Mouse (Mus musculus) telencephalon, adult 2 months (tissue): ENCODE data around the gene Sdc3.
A peak's percentile ranks its signal among the peaks of the same experiment; 100 is the strongest.

Experiments
- DNase-seq: peaks from one replicate; pipeline ENCODE4 v3.0.0-alpha.2; 2011; ENCODE audit warnings: low read depth, low spot score

The Sdc3 gene

GRCm38 (mm10) chr4:130820594-130821255, 28.4 kb downstream of the Sdc3 start:
- no peak for DNase-seq

GRCm38 (mm10) chr4:130828851-130829673, 36.7 kb downstream of the Sdc3 start:
- DNase-seq: no peak

- no peak for DNase-seq
Observed at GRCm38 (mm10) chr4:130834122-130834521, 41.8 kb downstream of the Sdc3 start.

- DNase-seq: no peak
Observed at GRCm38 (mm10) chr4:130835550-130835949, 43.2 kb downstream of the Sdc3 start.

GRCm38 (mm10) chr4:130836281-130837061, 44.1 kb downstream of the Sdc3 start:
- no peak for DNase-seq

GRCm38 (mm10) chr4:130838585-130838984, 46.2 kb downstream of the Sdc3 start:
- no peak for DNase-seq

GRCm38 (mm10) chr4:130841107-130841840, 48.9 kb downstream of the Sdc3 start:
- DNase-seq: no peak

GRCm38 (mm10) chr4:130848814-130849213, 56.5 kb downstream of the Sdc3 start:
- DNase-seq: no peak

- no peak for DNase-seq
Observed at GRCm38 (mm10) chr4:130857661-130858060, 65.3 kb downstream of the Sdc3 start.

GRCm38 (mm10) chr4:130858880-130859279, 66.5 kb downstream of the Sdc3 start:
- no peak for DNase-seq

GRCm38 (mm10) chr4:130859467-130859866, 67.1 kb downstream of the Sdc3 start:
- no peak for DNase-seq

- DNase-seq: no peak
Observed at GRCm38 (mm10) chr4:130860902-130861652, 68.7 kb downstream of the Sdc3 start.

GRCm38 (mm10) chr4:130861653-130862208, 69.4 kb downstream of the Sdc3 start:
- peak; percentile 88 for DNase-seq

GRCm38 (mm10) chr4:130862538-130862937, 70.2 kb downstream of the Sdc3 start:
- DNase-seq: no peak

GRCm38 (mm10) chr4:130865460-130865859, 73.1 kb downstream of the Sdc3 start:
- DNase-seq: no peak

- DNase-seq: peak; percentile 87
Observed at GRCm38 (mm10) chr4:130865901-130866371, 73.6 kb downstream of the Sdc3 start.

- DNase-seq: no peak
Observed at GRCm38 (mm10) chr4:130867940-130868339, 75.6 kb downstream of the Sdc3 start.

GRCm38 (mm10) chr4:130868803-130869202, 76.5 kb downstream of the Sdc3 start:
- DNase-seq: no peak

GRCm38 (mm10) chr4:130872414-130872813, 80.1 kb downstream of the Sdc3 start:
- no peak for DNase-seq

GRCm38 (mm10) chr4:130873440-130873839, 81.1 kb downstream of the Sdc3 start:
- DNase-seq: no peak
